Mouse (Mus musculus): Measurements from ENCODE around the gene Fbxl13. TPM values are rescaled to one million over a fixed set of nuclear protein-coding genes. Genes with fewer than 3 reads are reported as not detected.

Gene Fbxl13
- total and polyA plus RNA-seq, 3 experiments, result 0.14 to 0.30 (median 0.19) TPM

- in situ Hi-C loops (cut with MboI; ENCODE audit: low pct_ligation_motif_present, low pct_unique_long_range_greater_than_20kb, low sequenced_read_pairs) (no loop called here), dilution Hi-C loops (cut with MboI; ENCODE audit: extremely low pct_ligation_motif_present, extremely low pct_unique_long_range_greater_than_20kb, low sequenced_read_pairs) (no loop called here)
- peak; percentile 64 for TF ChIP-seq BHLHE40 (IDR thresholded peaks at IDR 0.05; ENCODE audit: low read depth, low read length)
- peak; percentile 69 for TF ChIP-seq TCF12 (IDR thresholded peaks at IDR 0.05; ENCODE audit: low read depth, low read length)
- peak; percentile 43; the same call in 1 of the 2 replicates for TF ChIP-seq NRF1 (IDR thresholded peaks at IDR 0.05; ENCODE audit: low read depth, low read length)
- TF ChIP-seq HCFC1 (IDR thresholded peaks at IDR 0.05; ENCODE audit: low read depth, low read length), result no peak
- TF ChIP-seq MEF2A (IDR thresholded peaks at IDR 0.05; ENCODE audit: borderline replicate concordance, low read depth, low read length), result peak; percentile 33; the same call in 1 of the 2 replicates
- TF ChIP-seq RCOR1 (conservative IDR thresholded peaks at IDR 0.05; ENCODE audit: low read depth, low read length), result 0 out of 2 replicates have a peak, but pooled peaks have one; percentile 41
- no peak for TF ChIP-seq CHD2 (IDR thresholded peaks at IDR 0.05; ENCODE audit: low read length)
- no peak; the same call in 1 of the 2 replicates for TF ChIP-seq RAD21 (IDR thresholded peaks at IDR 0.05; ENCODE audit: low read depth, low read length)
- TF ChIP-seq MAZ (IDR thresholded peaks at IDR 0.05; ENCODE audit: low read depth, low read length), result no peak
- TF ChIP-seq JUN (IDR thresholded peaks at IDR 0.05; ENCODE audit: insufficient read depth, low read depth, low read length), result peak; percentile 79
- TF ChIP-seq IRF4 (IDR thresholded peaks at IDR 0.05; ENCODE audit: low read depth, low read length), result peak; percentile 85
- TF ChIP-seq MAX (IDR thresholded peaks at IDR 0.05; ENCODE audit: low read length), result no peak
- peak; percentile 90 for TF ChIP-seq EP300 (IDR thresholded peaks at IDR 0.05; ENCODE audit: low read length)
- TF ChIP-seq JUND (conservative IDR thresholded peaks at IDR 0.05; ENCODE audit: low read depth, low read length), result peak; percentile 78; the same call in 1 of the 2 replicates
- peak; percentile 87 for TF ChIP-seq ETS1 (conservative IDR thresholded peaks at IDR 0.05; ENCODE audit: low read depth, low read length)
- H3K79me2 ChIP-seq (replicated peaks; ENCODE audit: control insufficient read depth, extremely low read depth, insufficient read depth, poor library complexity, severe bottlenecking), result no peaks in the 10 kb centered on the region
- no peak overlapping the region for H3K4me2 ChIP-seq (ENCODE audit: insufficient read depth, low read depth, poor library complexity, severe bottlenecking)
- peak; percentile 33 for DNase-seq (ENCODE audit: extremely low read depth)
- H3K9me3 ChIP-seq (replicated peaks; ENCODE audit: low read length), result peaks cover 4% of the 10 kb centered on the region
- no peak overlapping the region for H3K27ac ChIP-seq (ENCODE audit: insufficient read depth, low read depth)
- no peaks in the 10 kb centered on the region for H3K27me3 ChIP-seq (replicated peaks)
- H3K4me3 ChIP-seq (replicated peaks in 1 of 3; ENCODE audit: low read depth in 2 of 3, low read length in 2 of 3, poor library complexity in 1 of 3), result no peak overlapping the region
- no peaks in the 10 kb centered on the region for H3K36me3 ChIP-seq (replicated peaks in 1 of 2; ENCODE audit: control insufficient read depth in 1 of 2, insufficient read depth in 1 of 2, low read length in 1 of 2)
- no peak overlapping the region for H3K9ac ChIP-seq (ENCODE audit: insufficient read depth, low read depth)
- peaks cover 0 to 11% of the 10 kb centered on the region in 2 experiments; a peak in 3 of 4 replicates for H3K4me1 ChIP-seq (ENCODE audit: control insufficient read depth in 1 of 2, insufficient read depth in 2 of 2)
Measured at GRCm38 (mm10) chr5:21528068-21528842, 117.2 kb downstream of the Fbxl13 start.

GRCm38 (mm10) chr5:21527488-21527911, 117.9 kb downstream of the Fbxl13 start:
- H3K9me3 ChIP-seq (replicated peaks; ENCODE audit: low read length), result peaks cover 4% of the 10 kb centered on the region
- dilution Hi-C loops (cut with MboI; ENCODE audit: extremely low pct_ligation_motif_present, extremely low pct_unique_long_range_greater_than_20kb, low sequenced_read_pairs) (no loop called here), in situ Hi-C loops (cut with MboI; ENCODE audit: low pct_ligation_motif_present, low pct_unique_long_range_greater_than_20kb, low sequenced_read_pairs) (no loop called here)
- H3K9ac ChIP-seq (ENCODE audit: insufficient read depth, low read depth), result no peak overlapping the region
- H3K27ac ChIP-seq (ENCODE audit: insufficient read depth, low read depth), result no peak overlapping the region
- TF ChIP-seq MEF2A (IDR thresholded peaks at IDR 0.05; ENCODE audit: borderline replicate concordance, low read depth, low read length), result no peak
- TF ChIP-seq MAZ (IDR thresholded peaks at IDR 0.05; ENCODE audit: low read depth, low read length), result no peak
- no peak for TF ChIP-seq ZMIZ1 (IDR thresholded peaks at IDR 0.05; ENCODE audit: low read depth, low read length)
- TF ChIP-seq JUND (conservative IDR thresholded peaks at IDR 0.05; ENCODE audit: low read depth, low read length), result no peak
- TF ChIP-seq HCFC1 (IDR thresholded peaks at IDR 0.05; ENCODE audit: low read depth, low read length), result no peak
- peaks cover 0 to 11% of the 10 kb centered on the region in 2 experiments; a peak in 3 of 4 replicates for H3K4me1 ChIP-seq (ENCODE audit: control insufficient read depth in 1 of 2, insufficient read depth in 2 of 2)
- H3K36me3 ChIP-seq (replicated peaks in 1 of 2; ENCODE audit: control insufficient read depth in 1 of 2, insufficient read depth in 1 of 2, low read length in 1 of 2), result no peaks in the 10 kb centered on the region
- no peaks in the 10 kb centered on the region for H3K79me2 ChIP-seq (replicated peaks; ENCODE audit: control insufficient read depth, extremely low read depth, insufficient read depth, poor library complexity, severe bottlenecking)
- H3K4me2 ChIP-seq (ENCODE audit: insufficient read depth, low read depth, poor library complexity, severe bottlenecking), result no peak overlapping the region
- H3K4me3 ChIP-seq (replicated peaks in 1 of 3; ENCODE audit: low read depth in 2 of 3, low read length in 2 of 3, poor library complexity in 1 of 3), result no peak overlapping the region
- H3K27me3 ChIP-seq (replicated peaks), result no peaks in the 10 kb centered on the region
- DNase-seq (ENCODE audit: extremely low read depth), result no peak

Data from CH12.LX (cell line).